11 mouse cellular contexts compared by ENCODE assay signal in the genomic region with DNA sequence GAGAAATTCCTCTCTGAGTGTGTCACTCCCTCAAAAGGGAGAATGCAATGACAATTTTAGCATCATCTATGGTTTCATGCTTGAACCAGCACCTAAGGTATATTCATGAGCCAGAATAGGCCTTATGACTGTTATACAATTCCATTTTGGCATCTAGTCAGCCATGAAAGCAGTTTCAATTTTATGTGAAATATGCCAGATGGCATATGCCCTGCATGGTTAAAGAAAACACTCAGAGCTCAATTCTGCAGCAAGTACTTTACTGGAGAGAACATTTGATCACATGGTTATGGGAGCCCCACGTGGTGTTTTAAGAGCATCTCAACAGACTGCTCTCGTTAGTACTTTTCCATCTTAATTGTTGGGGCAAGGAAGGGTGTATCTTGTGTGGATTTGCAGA.
DNase-seq lines count a peak whose midpoint lies in the region; TF ChIP-seq lines count a peak whose summit lies in the region.
"Had no signal": no experiment of that assay in that cellular context is flagged by ENCODE, and none has a peak within 500 bp of the region (broad histone marks: within the 10 kb centered on the region; RNA-seq: fewer than 3 reads in every experiment).

No protein-coding gene starts in this region.

- peak; percentile 22 to 77 for DNase-seq in layer of hippocampus, adult 18-20 months (ENCODE audit: low spot score in 2 of 2)
- DNase-seq in layer of hippocampus, postnatal 10 days (ENCODE audit: low spot score in 2 of 2): no peak
- peak; percentile 19 to 70 for DNase-seq in frontal cortex, postnatal 36 days (ENCODE audit: low spot score in 2 of 2)
- peak; percentile 12 to 25 for DNase-seq in left cerebral cortex, postnatal 36 days (ENCODE audit: low spot score in 2 of 2)
- DNase-seq in gastrocnemius, postnatal 25 days: no peak
- no peak for DNase-seq in gastrocnemius, postnatal 14 days
- DNase-seq: cerebellum, adult 9-10 months; thymus, postnatal 14 days had no signal

- TF ChIP-seq CTCF in cortical plate, adult 2 months (IDR thresholded peaks at IDR 0.05; ENCODE audit: extremely low read depth, insufficient read depth, low read length): no peak

- H3K4me3 ChIP-seq in cortical plate, adult 2 months (ENCODE audit: insufficient read depth, low read length): no peak overlapping the region
- H3K4me3 ChIP-seq: liver, embryonic 12.5 days; megakaryocyte, embryonic 14.5 days had no signal

- TF ChIP-seq POLR2A in cortical plate, adult 2 months (IDR thresholded peaks at IDR 0.05; ENCODE audit: extremely low read depth, insufficient read depth, low read length): no peak

- intact Hi-C loops in left cerebral cortex, postnatal 36 days (cut with DNase I): no loop called here
- intact Hi-C loops in gastrocnemius, postnatal 14 days (cut with DNase I; ENCODE audit: low total_unique reads): no loop called here

- peak overlapping the region; percentile 56 for H3K27ac ChIP-seq in cortical plate, adult 2 months (ENCODE audit: insufficient read depth, low read length)
- H3K27ac ChIP-seq: liver, embryonic 12.5 days had no signal

- no peaks in the 10 kb centered on the region for H3K4me1 ChIP-seq in cortical plate, adult 2 months (ENCODE audit: control insufficient read depth, insufficient read depth, low read length)
- H3K4me1 ChIP-seq: liver, embryonic 12.5 days; megakaryocyte, embryonic 14.5 days had no signal

Comparison
In these comparisons a context has a peak if more than half of its experiments do, and no peak if none do; other contexts are left out.
1. DNase-seq: peak in layer of hippocampus, adult 18-20 months (2 of 2), frontal cortex, postnatal 36 days (2 of 2) and left cerebral cortex, postnatal 36 days (2 of 2); none in layer of hippocampus, postnatal 10 days (0 of 2), gastrocnemius, postnatal 25 days (single experiment) and gastrocnemius, postnatal 14 days (single experiment).